Mouse (Mus musculus) hindbrain, postnatal 0 days (tissue): ENCODE measurements at regions not wholly inside any gene's neighbourhood (a gene's known extent, or its start where the extent isn't known, plus 50 kb on each side); places are given as distances from the start of the nearest gene placed in this dataset.

Source experiments
- ATAC-seq: fragments of 200-750 bp; cut with Nextera tagmentation; 2 replicates; pipeline ENCODE4 v1.8.0; 2017; ENCODE audit warnings: mild to moderate bottlenecking, moderate TSS enrichment, moderate library complexity
- DNase-seq: peaks from one replicate; pipeline ENCODE4 v3.0.0-alpha.2; 2015; ENCODE audit warnings: low spot score
- H3K27ac ChIP-seq: fragments of 300-500 bp; sonication (generic); 2 replicates; pipeline ENCODE4 v1.5.1; 2014; ENCODE audit warnings: mild to moderate bottlenecking
- H3K27me3 ChIP-seq: fragments of 300-500 bp; sonication (generic); 2 replicates; pipeline ENCODE4 v1.6.1; 2014; ENCODE audit warnings: low read length, mixed read lengths; ENCODE audit not compliant: insufficient read depth
- H3K36me3 ChIP-seq: fragments of 300-500 bp; sonication (generic); 2 replicates; pipeline ENCODE4 v1.6.1; 2014; ENCODE audit warnings: low read length, mixed read lengths; ENCODE audit not compliant: insufficient read depth
- H3K4me1 ChIP-seq: fragments of 300-500 bp; sonication (generic); 2 replicates; pipeline ENCODE4 v1.6.1; 2014; ENCODE audit warnings: antibody characterized with exemption, low read length, mixed read lengths; ENCODE audit not compliant: insufficient read depth
- H3K4me2 ChIP-seq: fragments of 300-500 bp; sonication (generic); 2 replicates; pipeline ENCODE4 v1.6.1; 2014; ENCODE audit warnings: low read depth, mild to moderate bottlenecking, low read length, moderate library complexity, mixed read lengths
- H3K4me3 ChIP-seq: fragments of 300-500 bp; sonication (generic); 2 replicates; pipeline ENCODE4 v1.5.1; 2014; ENCODE audit warnings: low read length
- H3K9ac ChIP-seq: fragments of 300-500 bp; sonication (generic); replicated peaks from 2 replicates; pipeline ENCODE4 v1.6.1; 2014; ENCODE audit warnings: mild to moderate bottlenecking, low read length, moderate library complexity, mixed read lengths
- H3K9me3 ChIP-seq: fragments of 300-500 bp; sonication (generic); 2 replicates; pipeline ENCODE4 v1.6.1; 2016; ENCODE audit warnings: low read length, mixed read lengths
- CTCF ChIP-seq: IDR thresholded peaks from 2 replicates; pipeline ENCODE4 v1.5.1; 2016; ENCODE audit warnings: antibody characterized with exemption, control low read depth, low read depth
- WGBS: fragments of 180-500 bp; shearing (Covaris S2); extraction: QIAGEN DNeasy Blood & Tissue Kit; methylation state at CpG from one replicate; pipeline ENCODE4 v1.1.7; 2014; 5-methylcytosine and 5-hydroxymethylcytosine counted together

GRCm38 (mm10) chr3:74344380-74344779 is 636.2 kb upstream of the Bche start:
- Histone ChIP-seq H3K27ac (no peak overlapping the region), H3K4me1 (no peaks in the 10 kb centered on the region), H3K27me3 (no peaks in the 10 kb centered on the region), H3K9ac (no peak overlapping the region), H3K4me3 (no peak overlapping the region), H3K4me2 (no peak overlapping the region), H3K36me3 (no peaks in the 10 kb centered on the region), H3K9me3 (no peaks in the 10 kb centered on the region)
- ATAC-seq (no peak), DNase-seq (peak; percentile 62)
- WGBS: 34% methylated on average over 2 of the region's 2 CpGs
- TF ChIP-seq CTCF: no peak
